Mouse (Mus musculus) testis, adult 2 months (tissue): ENCODE measurements at regions not wholly inside any gene's neighbourhood (a gene's known extent, or its start where the extent isn't known, plus 50 kb on each side); places are given as distances from the start of the nearest gene placed in this dataset.

ENCODE experiments used
- H3K27ac ChIP-seq: fragments of 200-500 bp; 2 replicates; pipeline ENCODE4 v1.5.1; 2012; ENCODE audit warnings: low read depth, low read length; ENCODE audit not compliant: control insufficient read depth, insufficient read depth
- H3K27me3 ChIP-seq: fragments of 200-500 bp; 2 replicates; pipeline ENCODE4 v1.6.1; 2012; ENCODE audit warnings: mild to moderate bottlenecking, low read length, moderate library complexity; ENCODE audit not compliant: control insufficient read depth, insufficient read depth
- H3K36me3 ChIP-seq: fragments of 200-500 bp; 2 replicates; pipeline ENCODE4 v1.6.1; 2012; ENCODE audit warnings: mild to moderate bottlenecking, low read length; ENCODE audit not compliant: control insufficient read depth, insufficient read depth
- H3K4me1 ChIP-seq: fragments of 200-500 bp; 2 replicates; pipeline ENCODE4 v1.6.1; 2012; ENCODE audit warnings: low read length; ENCODE audit not compliant: control insufficient read depth, insufficient read depth
- H3K4me3 ChIP-seq: fragments of 200-500 bp; 2 replicates; pipeline ENCODE4 v1.5.1; 2012; ENCODE audit warnings: low read depth, mild to moderate bottlenecking, low read length, moderate library complexity, mixed read lengths; ENCODE audit not compliant: control insufficient read depth
- CTCF ChIP-seq: fragments of 200-500 bp; IDR thresholded peaks from 2 replicates; pipeline ENCODE4 v1.5.1; 2012; ENCODE audit warnings: low read depth, mild to moderate bottlenecking, inconsistent platforms, low read length, moderate library complexity; ENCODE audit not compliant: control insufficient read depth, insufficient read depth, insufficient replicate concordance
- POLR2A ChIP-seq: fragments of 200-500 bp; IDR thresholded peaks from 2 replicates; pipeline ENCODE4 v1.6.1; 2012; ENCODE audit warnings: low read depth, mild to moderate bottlenecking, inconsistent platforms, low read length, moderate library complexity; ENCODE audit not compliant: control insufficient read depth

- Histone ChIP-seq H3K27me3 (no peaks in the 10 kb centered on the region), H3K4me3 (no peak overlapping the region), H3K4me1 (no peaks in the 10 kb centered on the region), H3K27ac (no peak overlapping the region), H3K36me3 (no peaks in the 10 kb centered on the region)
- no peak for TF ChIP-seq CTCF
- no peak for TF ChIP-seq POLR2A
Observed at GRCm38 (mm10) chr15:13455560-13456219, 282.2 kb upstream of the Cdh6 start.

- Histone ChIP-seq H3K36me3 (no peaks in the 10 kb centered on the region), H3K27me3 (no peaks in the 10 kb centered on the region), H3K27ac (no peak overlapping the region), H3K4me1 (no peaks in the 10 kb centered on the region), H3K4me3 (no peak overlapping the region)
- no peak for TF ChIP-seq CTCF
- TF ChIP-seq POLR2A: no peak
Observed at GRCm38 (mm10) chr15:13450385-13450784, 276.9 kb upstream of the Cdh6 start.

GRCm38 (mm10) chr15:13434608-13435007 is 261.1 kb upstream of the Cdh6 start:
- Histone ChIP-seq H3K27ac (no peak overlapping the region), H3K27me3 (no peaks in the 10 kb centered on the region), H3K4me1 (no peaks in the 10 kb centered on the region), H3K36me3 (no peaks in the 10 kb centered on the region), H3K4me3 (no peak overlapping the region)
- TF ChIP-seq POLR2A (no peak), CTCF (no peak)

- TF ChIP-seq CTCF: no peak
- no peak for TF ChIP-seq POLR2A
- H3K4me1 ChIP-seq: no peaks in the 10 kb centered on the region
- no peaks in the 10 kb centered on the region for H3K36me3 ChIP-seq
Observed at GRCm38 (mm10) chr15:13432971-13433370, 259.5 kb upstream of the Cdh6 start.

GRCm38 (mm10) chr15:13419616-13420015 is 246.1 kb upstream of the Cdh6 start:
- H3K27me3 ChIP-seq: no peaks in the 10 kb centered on the region
- no peaks in the 10 kb centered on the region for H3K4me1 ChIP-seq
- H3K27ac ChIP-seq: no peak overlapping the region
- TF ChIP-seq POLR2A (no peak), CTCF (no peak)
- H3K4me3 ChIP-seq: no peak overlapping the region
- no peaks in the 10 kb centered on the region for H3K36me3 ChIP-seq

More at GRCm38 (mm10) chr15:13432971-13433370, 259.5 kb upstream of the Cdh6 start:
- Histone ChIP-seq H3K4me3 (no peak overlapping the region), H3K27me3 (no peaks in the 10 kb centered on the region), H3K27ac (no peak overlapping the region)

- no peak overlapping the region for H3K4me3 ChIP-seq
- H3K27me3 ChIP-seq: no peaks in the 10 kb centered on the region
- H3K36me3 ChIP-seq: no peaks in the 10 kb centered on the region
- no peak overlapping the region for H3K27ac ChIP-seq
- no peak for TF ChIP-seq POLR2A
- TF ChIP-seq CTCF: no peak
- no peaks in the 10 kb centered on the region for H3K4me1 ChIP-seq
Observed at GRCm38 (mm10) chr15:13410065-13410688, 236.7 kb upstream of the Cdh6 start.

GRCm38 (mm10) chr15:13393155-13393554 is 219.7 kb upstream of the Cdh6 start:
- H3K4me1 ChIP-seq: no peaks in the 10 kb centered on the region
- H3K27me3 ChIP-seq: no peaks in the 10 kb centered on the region
- no peak overlapping the region for H3K27ac ChIP-seq
- H3K4me3 ChIP-seq: no peak overlapping the region
- no peak for TF ChIP-seq CTCF
- no peak for TF ChIP-seq POLR2A
- no peaks in the 10 kb centered on the region for H3K36me3 ChIP-seq

- Histone ChIP-seq H3K4me1 (no peaks in the 10 kb centered on the region), H3K27me3 (no peaks in the 10 kb centered on the region), H3K4me3 (no peak overlapping the region), H3K36me3 (no peaks in the 10 kb centered on the region), H3K27ac (no peak overlapping the region)
- TF ChIP-seq POLR2A (no peak), CTCF (no peak)
Observed at GRCm38 (mm10) chr15:13391331-13391730, 217.9 kb upstream of the Cdh6 start.
